Mouse (Mus musculus) heart, adult 11 months (tissue): ENCODE data around the gene Alox15.

ENCODE experiments used
- DNase-seq: peaks from one replicate; pipeline ENCODE4 v3.0.0; 2022

The Alox15 gene

GRCm38 (mm10) chr11:70351868-70352267 lies at the start of gene Alox15:
TSS of gene Alox15 (minus strand) at chr11:70352031.
- DNase-seq, result peak; percentile 86

GRCm38 (mm10) chr11:70389421-70389820 lies 37.6 kb upstream of the Alox15 start:
- peak; percentile 62 for DNase-seq

DNA sequence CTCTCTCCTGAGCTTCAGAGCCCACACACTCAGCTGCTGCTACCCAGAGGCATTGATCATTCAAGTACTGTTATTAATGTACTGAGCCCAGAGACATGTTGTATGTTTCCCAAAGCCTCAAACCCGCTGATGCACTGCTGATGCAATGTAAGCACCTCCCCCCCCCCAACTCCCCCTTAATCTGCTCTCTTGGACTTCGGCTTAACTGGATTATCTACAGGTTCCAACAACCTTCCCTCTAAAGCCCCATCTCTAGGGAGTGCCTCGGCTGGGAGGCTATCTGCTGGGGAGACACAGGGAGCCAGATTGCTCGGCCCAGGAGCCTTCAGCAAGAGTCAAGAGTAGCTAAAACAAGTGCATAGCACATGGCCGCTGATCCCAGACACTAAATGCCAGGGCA lies 35.6 kb upstream of the Alox15 start:
- peak; percentile 66 for DNase-seq

DNA sequence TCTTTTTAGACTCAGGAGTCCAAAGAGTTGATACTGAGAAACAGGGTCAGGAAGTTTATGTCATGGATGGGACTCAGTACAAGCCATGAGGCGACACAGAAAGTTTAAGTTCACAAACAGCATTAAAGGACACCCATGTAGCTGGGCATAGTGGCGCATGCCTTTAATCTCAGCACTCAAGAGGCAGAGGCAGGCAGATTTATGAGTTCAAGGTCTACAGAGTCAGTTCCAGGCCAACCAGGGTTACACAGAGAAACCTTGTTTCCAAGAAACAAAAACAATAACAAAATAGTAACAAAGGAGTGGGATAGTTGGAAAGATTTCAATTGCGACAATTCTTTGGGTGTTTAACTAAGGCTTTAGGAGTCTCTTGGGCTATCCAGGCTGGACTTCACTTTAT lies 32.3 kb upstream of the Alox15 start:
- DNase-seq, result peak; percentile 21

DNA sequence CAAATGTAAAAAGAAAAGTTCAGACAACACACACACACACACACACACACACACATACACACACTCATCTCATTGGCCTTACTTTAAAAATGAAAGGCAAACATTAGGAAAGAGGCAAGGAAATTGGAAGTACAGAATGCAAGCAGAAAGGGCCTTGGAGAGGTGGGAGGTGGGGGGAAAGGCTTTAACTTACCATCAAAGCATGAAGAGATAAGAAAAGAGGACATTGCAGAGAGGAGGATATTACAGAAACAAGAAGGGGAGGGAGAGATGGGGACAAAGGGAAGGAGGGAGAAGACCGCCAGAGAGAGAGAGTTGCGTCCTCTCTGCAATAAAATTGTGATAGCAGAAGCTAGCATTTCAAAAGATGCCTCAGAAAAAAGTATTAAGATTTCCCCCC lies 29.5 kb upstream of the Alox15 start:
- peak; percentile 4 for DNase-seq

DNA sequence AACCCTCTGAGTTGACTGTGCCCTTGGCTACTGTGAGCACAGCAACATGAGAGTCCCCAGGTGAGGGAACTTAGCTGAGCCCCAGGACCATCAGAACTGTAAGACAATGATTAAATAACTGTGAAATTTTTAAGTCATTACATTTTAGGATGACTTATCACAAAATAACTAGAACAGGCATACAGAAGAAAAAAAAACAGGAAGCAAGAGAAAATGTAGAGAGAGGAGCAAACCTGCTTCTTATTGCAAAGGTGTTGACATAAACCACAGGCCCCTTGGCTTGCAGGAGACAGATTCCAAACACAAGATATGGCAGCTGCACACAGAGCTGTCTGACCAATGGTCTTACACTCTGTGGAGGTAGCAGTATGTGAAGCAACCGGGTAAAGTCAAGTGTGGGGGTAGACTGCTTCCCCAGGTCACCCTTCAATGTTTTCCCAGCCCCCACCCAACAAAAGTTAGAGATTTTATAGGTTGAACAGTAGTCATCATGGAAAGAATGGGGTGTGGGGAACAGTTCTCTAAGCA lies 28.7 kb upstream of the Alox15 start:
- DNase-seq, result peak; percentile 82

DNA sequence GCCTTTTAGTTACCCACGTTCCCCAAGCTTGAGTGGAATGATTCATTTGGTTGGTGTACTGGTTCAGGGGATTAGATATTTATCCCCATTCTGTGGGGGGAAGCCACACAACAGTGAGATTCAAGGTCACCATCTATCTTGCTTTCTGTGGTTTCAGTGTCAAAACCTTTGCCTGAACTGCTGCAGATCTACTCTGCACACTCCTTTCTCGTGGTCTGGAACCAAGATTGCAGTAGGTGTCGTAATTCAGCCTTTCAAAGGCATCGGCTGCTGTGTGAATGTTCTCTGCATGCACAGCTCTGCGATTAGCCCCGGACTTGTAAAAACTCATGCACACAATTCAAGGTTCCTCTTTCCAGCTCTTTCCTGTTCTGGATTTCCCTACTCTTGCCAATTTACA lies 24.2 kb upstream of the Alox15 start:
- peak; percentile 80 for DNase-seq

DNA sequence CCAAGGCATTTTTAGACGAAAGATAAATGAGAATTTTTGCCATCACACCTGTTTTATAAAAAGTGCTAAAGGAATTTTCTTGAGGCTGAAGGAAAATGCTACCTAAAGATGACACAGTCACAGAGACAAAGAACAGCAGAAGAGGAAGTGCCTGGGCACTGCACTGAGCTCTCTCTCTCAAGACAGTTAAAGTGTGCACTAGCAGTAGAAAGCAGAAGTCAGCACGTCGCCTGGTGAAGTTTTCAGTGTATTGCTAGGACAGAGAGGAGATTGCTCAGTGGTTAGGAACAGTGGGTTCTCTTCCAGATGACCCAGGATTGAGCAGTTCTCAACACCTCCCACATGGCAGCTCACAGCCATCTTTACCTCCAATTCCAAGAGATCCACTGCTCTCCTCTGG lies 22.5 kb upstream of the Alox15 start:
- DNase-seq, result peak; percentile 77

GRCm38 (mm10) chr11:70372849-70373557 lies 21.2 kb upstream of the Alox15 start:
- peak; percentile 74 for DNase-seq

- DNase-seq, result peak; percentile 57
Observed at GRCm38 (mm10) chr11:70372396-70372795, 20.6 kb upstream of the Alox15 start.

- peak; percentile 35 for DNase-seq
Observed at GRCm38 (mm10) chr11:70368626-70369025, 16.8 kb upstream of the Alox15 start.

DNA sequence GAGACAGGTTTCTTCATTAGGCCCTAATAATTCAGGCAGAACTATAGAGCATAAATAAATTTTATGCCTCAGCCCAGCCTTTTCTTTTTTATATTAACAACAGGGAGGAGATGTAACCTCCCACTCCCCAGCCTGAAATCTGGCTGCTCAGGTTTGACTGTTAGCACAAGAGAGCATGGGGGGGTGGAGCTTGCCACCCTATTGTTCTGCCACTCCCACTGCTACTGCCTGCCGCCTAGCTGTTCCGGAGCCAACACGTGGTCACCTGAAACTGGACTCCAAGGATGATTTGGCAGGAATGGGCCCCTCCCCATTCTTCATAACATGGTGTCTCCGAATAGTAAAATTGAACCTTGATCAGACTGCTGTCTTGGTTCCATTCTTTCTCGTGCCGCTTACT lies 15.9 kb upstream of the Alox15 start:
- peak; percentile 45 for DNase-seq

GRCm38 (mm10) chr11:70348630-70349029 lies 3.2 kb downstream of the Alox15 start:
- peak; percentile 68 for DNase-seq

- DNase-seq, result peak; percentile 75
Observed at GRCm38 (mm10) chr11:70347861-70348260, 4.0 kb downstream of the Alox15 start.

DNA sequence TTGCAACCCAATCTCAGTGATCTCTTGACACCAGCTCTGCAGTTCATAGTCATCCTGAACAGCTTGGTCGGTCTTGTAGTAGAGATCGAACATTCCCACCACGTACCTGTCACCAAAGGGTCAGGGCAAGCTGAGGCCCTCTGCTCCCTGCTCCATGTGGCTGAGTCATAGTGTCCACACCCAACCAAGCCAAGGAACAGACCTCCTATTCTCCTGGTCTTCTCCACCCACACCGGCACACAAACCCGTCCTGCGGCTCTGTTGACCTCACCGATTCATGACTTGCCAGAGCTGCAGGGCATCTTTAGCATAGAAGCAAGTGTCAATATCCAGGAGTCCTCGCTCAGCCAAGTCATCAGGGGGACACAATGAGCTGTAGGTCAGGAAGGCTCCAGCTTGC lies 6.3 kb downstream of the Alox15 start:
- DNase-seq, result peak; percentile 76

GRCm38 (mm10) chr11:70345061-70345460 lies 6.8 kb downstream of the Alox15 start:
- DNase-seq, result peak; percentile 53

DNA sequence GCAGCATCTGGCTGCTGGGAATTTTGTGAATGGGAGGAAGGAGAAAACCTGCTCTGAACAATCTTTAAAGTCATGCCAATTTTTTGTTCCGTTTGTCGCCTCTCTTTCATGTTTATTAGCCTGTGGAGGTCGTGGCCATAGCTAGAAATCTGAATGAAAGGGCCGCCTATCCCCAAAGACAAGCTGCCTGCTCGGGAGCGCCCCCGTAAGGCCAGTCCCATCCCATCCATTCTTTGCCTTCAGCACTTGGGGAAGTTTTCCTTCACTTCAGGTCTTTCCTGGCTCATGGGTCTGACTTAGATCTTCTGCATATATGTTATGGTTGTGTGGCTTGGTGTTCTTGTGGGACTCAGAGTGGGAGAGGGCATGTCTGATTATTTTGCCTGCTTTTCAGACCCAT lies 12.3 kb downstream of the Alox15 start:
- peak; percentile 24 for DNase-seq

DNA sequence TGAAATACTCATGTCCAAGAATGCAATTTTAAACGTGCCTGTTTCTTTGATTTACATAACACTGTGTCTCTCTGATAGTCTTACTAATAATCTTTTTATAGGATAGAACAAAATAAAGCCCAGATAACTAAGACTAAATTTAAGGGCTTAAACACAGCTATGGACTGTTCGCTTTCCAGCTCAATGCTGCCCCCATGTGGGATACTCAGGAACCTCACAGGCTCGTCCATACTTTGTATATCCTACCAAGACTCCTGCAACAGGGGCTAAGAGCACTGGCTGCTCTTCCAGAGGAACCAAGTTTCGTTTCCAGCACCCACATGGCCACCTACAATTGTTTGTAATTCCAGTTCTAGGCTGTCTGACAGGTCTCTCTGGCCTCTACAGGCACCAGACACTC lies 17.4 kb downstream of the Alox15 start:
- DNase-seq, result no peak

DNA sequence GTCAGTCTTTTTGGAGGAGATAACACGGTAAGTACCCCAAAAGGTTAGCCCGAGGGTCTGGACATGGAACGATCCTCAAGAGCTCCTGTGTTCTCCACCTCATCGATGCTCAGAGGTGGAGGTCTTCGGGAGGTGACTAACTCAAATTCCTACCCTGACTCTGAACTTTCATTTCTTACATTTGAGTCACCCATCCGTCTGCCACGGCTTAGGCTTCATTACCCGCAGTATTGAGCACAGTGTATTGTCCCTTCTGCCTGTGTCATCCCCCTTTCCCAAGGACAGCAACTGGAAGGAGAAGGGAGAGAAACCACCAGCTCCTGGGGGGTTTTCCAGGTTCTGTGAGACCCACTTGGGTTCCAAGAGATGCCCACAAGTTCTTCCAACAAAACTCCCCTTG lies 27.1 kb downstream of the Alox15 start:
- no peak for DNase-seq

GRCm38 (mm10) chr11:70322528-70322927 lies 29.3 kb downstream of the Alox15 start, which contains the start of gene Alox12e:
TSS of gene Alox12e (minus strand) at chr11:70322628.
- DNase-seq, result no peak

- DNase-seq, result no peak
Observed at GRCm38 (mm10) chr11:70321664-70322063, 30.2 kb downstream of the Alox15 start.

DNA sequence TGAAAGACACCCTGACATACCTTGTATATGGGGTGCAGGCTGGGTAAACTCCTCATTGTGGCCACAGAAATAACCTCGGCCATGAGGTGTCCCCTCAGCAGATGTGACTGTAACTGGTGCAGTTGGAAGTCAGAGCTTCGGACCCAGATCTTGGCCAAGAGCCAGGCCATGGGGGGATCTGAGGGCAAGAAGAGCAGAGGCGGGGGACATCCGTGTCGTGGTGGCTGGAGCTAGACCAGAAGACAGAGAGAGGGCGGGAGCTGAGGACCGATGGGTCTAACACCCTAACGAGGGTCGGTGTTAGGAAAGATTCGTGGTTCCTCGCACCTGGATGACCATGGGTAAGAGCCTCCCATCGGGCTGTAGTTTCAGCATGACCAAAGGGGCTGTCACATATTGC lies 32.2 kb downstream of the Alox15 start:
- DNase-seq, result no peak

- DNase-seq, result no peak
Observed at GRCm38 (mm10) chr11:70313833-70314232, 38.0 kb downstream of the Alox15 start.

DNA sequence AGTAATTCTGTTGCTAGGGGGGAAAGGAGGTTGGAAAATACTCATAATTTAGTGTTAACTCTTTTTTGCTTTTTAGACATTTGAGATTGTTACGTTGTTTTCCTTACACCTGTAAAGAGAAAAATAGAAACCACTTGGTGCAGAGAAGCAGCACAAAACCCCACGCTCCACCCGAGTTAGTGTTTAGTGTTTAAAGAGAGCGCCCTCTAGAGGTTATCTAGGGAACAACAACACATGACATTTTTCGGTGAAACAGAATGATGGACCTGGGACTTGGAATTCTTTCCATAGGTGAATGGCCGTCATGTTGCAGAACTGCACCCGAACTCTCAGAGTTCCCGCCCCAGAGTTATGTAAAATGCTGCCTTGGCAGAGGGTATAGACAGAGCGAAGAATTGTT lies 42.5 kb downstream of the Alox15 start:
- no peak for DNase-seq

DNA sequence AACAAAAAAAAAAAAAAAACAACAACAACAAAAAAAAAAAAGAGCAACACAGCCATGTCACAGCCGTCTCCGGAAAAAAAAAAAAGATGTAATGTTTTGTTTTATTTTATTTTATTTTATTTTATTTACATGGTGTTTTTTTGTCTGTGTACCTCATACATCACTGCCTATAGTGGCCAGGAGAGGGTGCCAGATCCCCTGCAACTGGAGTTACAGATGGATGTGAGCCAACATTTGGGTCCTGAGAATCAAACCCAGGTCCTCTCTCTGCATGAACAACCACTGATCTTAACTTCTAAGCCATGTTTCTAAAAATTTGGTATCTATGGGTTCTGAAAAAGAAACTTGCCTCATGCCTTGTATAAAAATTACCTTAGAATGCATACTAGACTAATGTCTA lies 43.5 kb downstream of the Alox15 start:
- peak; percentile 66 for DNase-seq
